8 mouse cellular contexts compared by ENCODE assay signal in genomic region chr11:76524947-76525346, GRCm38 (mm10).
DNase-seq lines count a peak whose midpoint lies in the region; ATAC-seq and TF ChIP-seq lines count a peak whose summit lies in the region.

No protein-coding gene starts in this region.

- no peak for TF ChIP-seq POLR2A in ES-Bruce4 (IDR thresholded peaks at IDR 0.05; ENCODE audit: insufficient read depth, low read length)

- DNase-seq in 3T3-L1 (ENCODE audit: low read depth, low spot score), result peak; percentile 86
- peak; percentile 30 for DNase-seq in c-Kit-positive CD71-positive TER-119-negative erythroid progenitor cells, embryonic 14.5 days (ENCODE audit: low read depth)
- DNase-seq in limb, embryonic 10.5 days (ENCODE audit: low spot score), result peak; percentile 74
- peak; percentile 78 for DNase-seq in naive thymus-derived CD4-positive, alpha-beta T cell, adult 2 months (ENCODE audit: low read depth)
- peak; percentile 80 for DNase-seq in thymus, postnatal 0 days (ENCODE audit: low spot score)

- H3K4me1 ChIP-seq in ES-Bruce4 (ENCODE audit: control insufficient read depth, insufficient read depth, low read length), result peaks cover 6% of the 10 kb centered on the region
- peaks cover 26% of the 10 kb centered on the region for H3K4me1 ChIP-seq in forebrain, embryonic 12.5 days
- peaks cover 13% of the 10 kb centered on the region for H3K4me1 ChIP-seq in intestine, embryonic 15.5 days (replicated peaks)
- H3K4me1 ChIP-seq in limb, embryonic 10.5 days, result peaks cover 71% of the 10 kb centered on the region

- H3K4me3 ChIP-seq in ES-Bruce4 (ENCODE audit: low read depth, low read length), result no peak overlapping the region
- no peak overlapping the region for H3K4me3 ChIP-seq in forebrain, embryonic 12.5 days (replicated peaks)
- H3K4me3 ChIP-seq in intestine, embryonic 15.5 days (replicated peaks), result no peak overlapping the region
- H3K4me3 ChIP-seq in limb, embryonic 10.5 days, result no peak overlapping the region

- TF ChIP-seq EP300 in ES-Bruce4 (IDR thresholded peaks at IDR 0.05; ENCODE audit: insufficient read depth, low read depth, low read length), result no peak

- H3K27ac ChIP-seq in ES-Bruce4 (ENCODE audit: insufficient read depth, low read length), result no peak overlapping the region
- H3K27ac ChIP-seq in forebrain, embryonic 12.5 days, result no peak overlapping the region
- no peak overlapping the region for H3K27ac ChIP-seq in intestine, embryonic 15.5 days
- peak overlapping the region; percentile 76 for H3K27ac ChIP-seq in limb, embryonic 10.5 days

- no peak overlapping the region for H3K9ac ChIP-seq in ES-Bruce4 (ENCODE audit: low read depth, poor library complexity, severe bottlenecking)
- no peak overlapping the region for H3K9ac ChIP-seq in forebrain, embryonic 12.5 days
- no peak overlapping the region for H3K9ac ChIP-seq in intestine, embryonic 15.5 days

- 30% methylated on average over 8 of the region's 8 CpGs for WGBS in forebrain, embryonic 12.5 days
- WGBS in intestine, embryonic 15.5 days, result 8% methylated on average over 8 of the region's 8 CpGs
- 18% methylated on average over 8 of the region's 8 CpGs for WGBS in limb, embryonic 10.5 days

- H3K27me3 ChIP-seq in ES-Bruce4 (ENCODE audit: control insufficient read depth, insufficient read depth, low read length, poor library complexity, severe bottlenecking), result no peaks in the 10 kb centered on the region
- H3K27me3 ChIP-seq in forebrain, embryonic 12.5 days, result peaks cover 6% of the 10 kb centered on the region; the same call in 1 of the 2 replicates
- H3K27me3 ChIP-seq in intestine, embryonic 15.5 days (replicated peaks), result no peaks in the 10 kb centered on the region
- no peaks in the 10 kb centered on the region for H3K27me3 ChIP-seq in limb, embryonic 10.5 days (ENCODE audit: low read depth, poor library complexity, severe bottlenecking)

- TF ChIP-seq CTCF in ES-Bruce4 (IDR thresholded peaks at IDR 0.05; ENCODE audit: low read depth, low read length), result peak; percentile 75

- no peaks in the 10 kb centered on the region for H3K36me3 ChIP-seq in ES-Bruce4 (ENCODE audit: control insufficient read depth, insufficient read depth, low read length, poor library complexity, severe bottlenecking)
- H3K36me3 ChIP-seq in forebrain, embryonic 12.5 days (replicated peaks), result no peaks in the 10 kb centered on the region
- H3K36me3 ChIP-seq in intestine, embryonic 15.5 days, result no peaks in the 10 kb centered on the region
- H3K36me3 ChIP-seq in limb, embryonic 10.5 days, result peaks cover 13% of the 10 kb centered on the region

- ATAC-seq in forebrain, embryonic 12.5 days (ENCODE audit: low FRiP score), result 0 out of 2 replicates have a peak, but pooled peaks have one; percentile 51
- ATAC-seq in intestine, embryonic 15.5 days, result peak; percentile 28; the same call in 1 of the 2 replicates

- H3K4me2 ChIP-seq in forebrain, embryonic 12.5 days, result no peak overlapping the region
- no peak overlapping the region for H3K4me2 ChIP-seq in intestine, embryonic 15.5 days (replicated peaks)

- no peaks in the 10 kb centered on the region for H3K9me3 ChIP-seq in ES-Bruce4 (replicated peaks; ENCODE audit: control insufficient read depth, insufficient read depth, low read length, poor library complexity, severe bottlenecking)
- no peaks in the 10 kb centered on the region for H3K9me3 ChIP-seq in forebrain, embryonic 12.5 days
- H3K9me3 ChIP-seq in intestine, embryonic 15.5 days, result no peaks in the 10 kb centered on the region
- no peaks in the 10 kb centered on the region for H3K9me3 ChIP-seq in limb, embryonic 10.5 days (replicated peaks)

Comparison
In these comparisons a context has a peak if more than half of its experiments do, and no peak if none do; other contexts are left out.
1. DNase-seq: peak in every context shown above with its lines; median percentile 86 in 3T3-L1; 80 in thymus, postnatal 0 days; 78 in naive thymus-derived CD4-positive, alpha-beta T cell, adult 2 months; 74 in limb, embryonic 10.5 days; 30 in c-Kit-positive CD71-positive TER-119-negative erythroid progenitor cells, embryonic 14.5 days.